Mouse (Mus musculus) MEL-GATA-1-ER (cell line): ENCODE measurements around the gene Olfr133.
"Not testable (repeated sequence)": the region's sequence is repeated elsewhere in the genome, so short reads cannot be mapped to it uniquely, and the experiment has no call there.

Source experiments
- DNase-seq: peaks from one replicate; pipeline ENCODE4 v3.0.0-alpha.2; 2012; ENCODE audit warnings: low read depth; ENCODE audit errors: extremely low read depth

Gene Olfr133

DNA sequence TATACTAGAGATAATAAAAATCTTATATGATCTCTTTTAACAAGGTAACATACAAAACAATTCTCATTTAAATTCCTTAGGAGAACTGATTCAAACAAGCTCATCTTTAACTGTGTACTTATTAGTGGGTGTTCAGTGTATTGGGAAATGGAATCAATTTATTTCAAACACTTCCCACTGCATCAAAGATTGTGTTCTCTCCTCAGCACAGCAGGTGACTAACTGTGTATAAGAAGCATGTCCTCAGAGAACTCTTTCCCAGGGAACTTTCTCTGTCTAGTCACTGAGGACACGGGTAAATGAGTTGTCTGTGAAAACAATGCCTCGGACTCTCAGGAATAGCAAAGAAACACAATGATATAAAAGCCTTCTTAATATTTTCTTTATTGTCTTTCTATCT is at the start of gene Olfr133:
Gene Olfr133, plus strand, starts transcription at position 301 of the 400 bp plus-strand sequence.
- DNase-seq = no peak

DNA sequence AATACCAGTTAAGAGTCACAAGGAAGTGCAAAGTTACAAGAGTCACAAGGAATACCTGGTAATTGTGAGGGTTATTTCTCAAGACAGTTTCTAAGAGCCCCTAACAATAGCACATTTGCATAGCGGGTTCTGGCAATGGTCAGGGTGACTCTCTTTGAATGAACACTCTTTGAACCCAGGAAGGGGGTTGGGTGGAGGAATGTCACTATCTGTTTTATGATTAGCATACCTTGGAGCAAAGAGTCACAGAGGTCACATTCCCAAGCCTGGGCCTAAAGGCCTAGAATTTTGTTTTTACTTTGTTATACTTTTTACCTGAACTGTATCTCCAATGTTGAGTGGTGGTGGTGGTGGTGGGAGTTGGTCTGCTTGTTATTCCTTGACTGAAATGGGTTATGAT is 20.9 kb upstream of the Olfr133 start:
- DNase-seq = not testable (repeated sequence)

DNA sequence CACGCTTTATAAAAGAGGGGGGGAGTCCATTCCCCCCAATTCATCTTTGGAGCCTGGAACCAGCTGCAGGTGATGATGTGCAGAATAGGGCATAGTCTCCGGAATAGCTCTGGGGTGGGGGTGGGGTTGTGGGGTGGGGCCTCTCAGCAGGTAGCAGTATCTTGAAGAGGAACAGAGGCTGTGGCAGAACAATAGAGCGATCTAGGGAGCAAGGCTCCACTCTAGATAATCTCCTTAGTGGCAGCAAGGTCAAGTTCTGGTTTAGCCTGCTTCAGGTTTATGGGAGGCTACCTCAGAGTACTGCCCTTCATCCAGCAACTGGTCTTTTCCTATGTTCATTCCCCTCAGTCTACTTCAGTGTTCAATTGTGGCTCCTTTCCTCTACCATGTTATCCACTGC is 19.7 kb upstream of the Olfr133 start:
- not testable (repeated sequence) for DNase-seq

DNA sequence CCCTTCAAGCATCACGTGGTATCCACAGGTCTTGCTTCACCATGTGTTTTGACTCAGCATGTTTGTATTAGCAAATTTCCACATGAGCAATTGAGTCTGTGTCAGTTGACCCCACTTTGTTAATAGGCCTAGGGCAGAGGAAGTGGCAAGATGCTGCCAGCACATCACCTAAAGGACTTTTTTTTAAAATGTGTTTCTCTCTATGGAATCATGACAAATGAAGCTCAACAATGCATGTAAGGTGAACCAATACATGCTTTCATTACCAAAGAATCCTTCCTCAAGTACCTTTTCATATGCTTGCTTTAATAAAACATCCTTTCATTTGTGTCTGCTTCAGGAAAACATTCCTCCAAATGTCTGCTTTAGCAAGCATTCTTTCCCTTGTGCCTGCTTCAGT is 10.7 kb upstream of the Olfr133 start, which contains the start of gene Olfr132:
Gene Olfr132, minus strand, starts transcription at position 101 of the 400 bp plus-strand sequence.
- DNase-seq = no peak

DNA sequence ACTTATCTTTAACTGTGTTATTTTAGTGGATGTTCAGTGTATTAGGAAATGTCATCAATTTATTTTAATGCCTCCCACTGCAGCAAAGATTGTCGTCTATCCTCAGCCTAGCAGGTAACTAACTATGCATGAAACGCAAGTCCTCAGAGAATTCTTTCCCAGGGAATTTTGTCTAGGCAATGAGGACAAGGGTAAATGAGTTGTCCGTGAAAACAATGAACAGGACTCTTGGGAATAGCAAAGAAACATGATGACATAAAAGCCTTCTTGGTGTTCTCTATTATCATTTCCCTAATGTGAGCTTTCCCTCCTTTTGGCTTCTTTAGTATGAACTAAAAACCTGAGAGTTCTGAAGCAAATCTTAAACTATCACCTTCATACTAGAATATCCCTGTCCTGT is 26.0 kb downstream of the Olfr133 start, which contains the start of gene Olfr134:
Gene Olfr134, plus strand, starts transcription at position 301 of the 400 bp plus-strand sequence.
- no peak for DNase-seq
